Mouse (Mus musculus) gastrocnemius, adult 8-10 months (tissue): ENCODE measurements around the gene Cop1. TPM values are rescaled to one million over a fixed set of nuclear protein-coding genes. Genes with fewer than 3 reads are reported as not detected.
A peak's percentile ranks its signal among the peaks of the same experiment; 100 is the strongest.

Experiments
- DNase-seq, 2 experiments: peaks; one replicate each; pipeline ENCODE4 v3.0.0; 2022; ENCODE audit warnings: low spot score in 2 of 2
- total RNA-seq, 4 experiments: library from RNA; stranded (reverse); gene quantifications; 2 replicates each; pipeline ENCODE4 v1.2.4; 2022

Cop1 gene
- total RNA-seq, result 100 to 1,000 TPM; 128 to 158 (median 140) TPM

DNA sequence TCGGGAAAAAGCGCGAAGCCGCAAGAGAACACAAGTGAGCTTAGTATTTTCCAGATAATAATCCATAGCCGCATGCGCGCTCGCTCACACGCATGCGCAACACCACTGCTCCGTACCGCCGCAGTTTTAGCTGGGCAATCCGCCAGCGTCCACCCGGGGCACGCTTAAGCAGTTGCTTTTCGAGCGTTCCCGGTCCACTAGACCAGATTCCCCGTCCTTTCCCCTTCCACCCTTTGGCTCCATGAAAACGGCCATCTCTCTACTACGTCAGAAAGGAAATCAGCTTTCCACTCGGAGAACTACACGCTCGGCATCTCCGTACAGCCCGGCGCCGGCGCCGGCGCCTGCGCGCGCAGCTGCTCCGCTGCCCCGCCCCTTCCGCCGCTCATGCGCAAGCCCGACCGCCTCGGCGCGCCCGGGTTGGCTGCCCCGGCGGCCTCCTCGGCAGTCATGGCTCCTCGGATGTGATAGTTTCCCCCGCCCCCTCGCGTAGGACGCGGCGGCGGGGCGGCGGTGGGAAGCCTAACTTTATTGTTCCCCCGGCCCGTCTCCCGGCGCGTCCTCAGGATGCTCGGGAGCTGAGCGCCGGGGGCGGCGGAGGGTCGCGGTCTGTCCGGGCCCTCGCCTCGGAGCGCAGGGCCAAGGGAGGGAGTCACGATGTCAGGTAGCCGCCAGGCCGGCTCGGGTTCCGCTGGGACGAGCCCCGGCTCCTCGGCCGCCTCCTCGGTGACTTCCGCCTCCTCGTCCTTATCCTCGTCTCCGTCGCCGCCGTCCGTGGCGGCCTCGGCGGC is at the start of gene Cop1:
Cop1 (plus strand) TSS at position 540 of the 791 bp plus-strand sequence.
- DNase-seq, result peak; percentile 81 to 87

DNA sequence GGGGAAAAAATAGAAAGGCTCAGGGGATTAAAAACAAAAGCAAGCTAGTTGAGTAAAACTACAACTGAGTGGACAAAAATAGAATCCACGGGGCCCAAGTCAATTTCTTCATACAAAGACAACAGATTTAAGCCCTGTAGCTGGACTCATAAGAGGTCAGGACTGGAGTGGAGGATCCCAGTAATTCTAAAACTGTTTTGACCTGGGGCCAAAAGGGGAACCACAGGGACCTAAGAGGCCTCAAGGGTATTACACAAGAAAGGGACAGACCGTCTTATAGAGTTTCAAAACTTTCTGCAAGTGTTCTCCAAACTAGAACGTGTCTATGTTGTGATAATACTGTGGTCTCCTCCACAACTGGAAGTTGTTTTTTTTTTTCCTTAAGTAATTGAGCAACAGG is 45.4 kb upstream of the Cop1 start:
- DNase-seq, result peak; percentile 8 to 9

DNA sequence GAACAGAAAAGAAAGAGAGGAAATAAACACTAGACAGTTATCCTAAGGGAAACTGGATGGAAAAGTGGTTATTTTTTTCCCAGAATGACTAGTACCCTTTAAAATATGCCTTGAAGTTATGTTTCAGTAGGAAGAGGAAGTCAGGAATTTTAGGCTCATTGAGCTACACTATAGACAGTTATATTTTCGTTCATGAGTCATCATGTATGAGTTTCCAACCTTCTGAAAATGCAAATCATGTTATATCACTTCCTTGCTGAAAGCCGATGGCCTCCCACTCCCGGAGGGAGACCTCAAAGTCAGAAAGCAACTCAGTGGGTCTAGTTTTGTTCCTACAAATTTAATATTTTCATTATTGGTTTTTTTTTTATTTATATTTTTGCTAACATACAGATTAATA is 33.5 kb upstream of the Cop1 start:
- DNase-seq, result no peak

DNA sequence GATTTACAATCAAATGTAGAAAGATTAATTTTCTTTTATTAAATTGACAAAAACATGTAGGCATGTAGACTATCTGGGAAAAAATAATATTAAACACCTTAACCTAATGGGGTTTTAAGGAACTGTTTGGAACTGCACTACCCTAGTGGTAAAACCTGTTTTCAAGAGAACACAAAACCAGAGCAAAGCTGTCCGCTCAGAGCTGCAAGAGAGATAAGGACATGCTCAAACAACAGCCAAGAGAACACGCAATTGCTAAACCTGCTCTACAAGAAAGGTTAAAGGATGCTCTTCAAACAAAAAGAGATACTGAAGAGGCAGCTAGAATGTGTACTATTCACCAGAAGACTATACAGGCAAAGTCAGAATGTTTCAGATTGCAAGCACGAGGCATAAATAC is 32.5 kb upstream of the Cop1 start:
- DNase-seq, result no peak

DNA sequence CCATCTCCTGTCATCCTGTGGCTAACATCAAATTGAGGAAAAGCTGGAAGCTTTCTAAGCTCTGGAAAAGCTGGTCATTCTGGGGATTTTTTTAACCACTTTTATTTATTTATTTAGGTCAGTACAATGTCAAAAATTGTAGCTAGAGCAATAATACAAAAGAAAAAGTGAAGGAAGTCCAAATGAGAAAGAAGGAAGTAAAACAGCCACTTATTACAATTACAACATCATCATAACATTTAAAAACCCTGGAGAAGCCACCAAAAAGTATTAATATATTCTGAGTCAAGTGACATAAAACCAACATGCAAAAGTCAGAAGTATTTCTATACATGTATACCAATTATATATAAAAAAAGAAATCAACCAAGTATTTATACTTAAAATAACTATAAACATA is 30.9 kb upstream of the Cop1 start:
- DNase-seq, result no peak

DNA sequence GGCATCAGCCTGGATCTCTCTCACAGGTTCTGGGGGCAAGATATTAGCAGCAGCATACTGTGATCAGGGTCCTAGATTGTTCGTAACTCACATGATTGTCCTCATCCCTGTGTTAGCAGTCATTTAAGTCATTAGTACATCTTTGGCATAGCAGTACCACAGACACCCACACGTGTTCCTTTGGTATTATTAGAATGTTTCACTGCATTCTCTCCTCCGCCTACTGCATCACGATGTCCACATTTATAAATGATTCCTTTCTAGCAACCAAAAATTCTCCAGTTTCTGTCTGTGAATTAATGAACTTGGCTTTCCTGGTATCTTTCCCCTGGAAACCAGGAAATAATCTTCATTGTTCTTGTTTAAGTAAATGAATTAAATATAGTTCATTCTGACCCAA is 20.4 kb upstream of the Cop1 start:
- no peak for DNase-seq

DNA sequence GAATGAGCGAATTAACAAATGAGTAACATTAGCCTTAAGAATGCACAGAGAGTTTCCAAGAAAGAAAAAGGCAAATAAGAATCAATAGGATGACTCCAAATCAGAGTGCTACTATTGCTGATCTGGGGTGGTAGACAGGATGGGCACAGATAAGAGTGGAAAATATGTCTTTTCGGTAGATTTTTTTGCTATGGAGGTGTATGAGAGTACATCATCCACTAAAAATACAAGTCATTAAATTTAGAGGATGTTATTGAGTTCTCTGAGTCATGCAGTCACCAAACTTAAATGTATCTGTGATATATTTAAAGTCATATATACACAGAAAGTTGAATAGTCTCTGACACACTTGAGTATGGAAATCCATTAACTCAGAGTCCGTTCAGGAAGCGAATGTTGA is 14.7 kb upstream of the Cop1 start:
- no peak for DNase-seq

DNA sequence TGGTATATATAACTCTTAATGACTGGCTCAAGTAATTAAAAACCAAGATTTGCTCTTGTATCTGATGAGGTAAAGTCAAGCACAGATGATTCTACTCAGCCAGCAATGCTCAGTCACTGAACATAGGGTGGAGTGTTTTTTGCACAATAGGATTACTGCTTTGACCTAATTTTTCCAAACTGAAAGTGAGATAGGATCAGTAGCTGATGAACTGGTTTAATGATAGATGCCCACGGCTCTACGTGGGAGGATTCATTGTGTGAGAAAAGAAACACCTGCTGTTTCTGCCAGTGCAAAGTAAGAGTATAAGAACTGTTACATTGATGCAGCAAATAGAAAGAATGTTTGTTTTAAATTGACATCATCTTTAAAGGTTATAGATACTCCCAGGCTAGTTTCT is 10.1 kb upstream of the Cop1 start:
- DNase-seq, result no peak

DNA sequence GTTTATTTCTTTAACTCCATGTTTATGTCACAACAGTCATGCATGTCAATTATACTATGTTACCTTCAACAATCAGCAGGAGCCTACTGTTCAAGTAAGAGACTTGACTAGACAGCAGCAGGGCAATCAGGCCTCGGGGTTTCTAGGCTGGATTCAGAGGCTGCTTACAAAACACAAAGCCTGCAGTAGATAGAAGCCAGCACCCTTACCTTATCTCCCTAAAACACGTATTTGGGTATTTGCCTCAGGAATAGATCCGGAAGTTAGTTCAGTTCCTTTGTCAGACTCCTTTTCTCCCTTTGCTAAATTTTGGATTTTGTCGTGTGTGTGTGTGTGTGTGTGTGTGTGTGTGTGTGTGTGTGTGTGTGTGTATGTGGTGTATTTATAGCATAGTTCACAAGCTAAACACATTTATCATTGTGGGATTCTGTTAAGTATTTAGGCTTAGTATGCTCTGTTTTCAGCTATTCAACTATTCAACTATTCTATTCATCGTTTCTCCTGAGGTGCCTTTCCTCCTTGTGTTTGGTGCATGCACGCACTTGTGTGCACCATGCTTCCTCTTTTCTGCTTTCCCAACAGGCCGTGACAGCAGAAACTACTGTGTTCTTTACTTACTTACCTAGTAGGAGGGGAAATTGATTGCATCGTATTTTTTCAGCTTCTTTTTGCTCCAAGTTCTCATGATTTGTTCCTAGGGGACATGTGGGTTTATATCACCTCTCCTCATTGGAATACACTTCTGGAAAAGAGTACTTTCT is 6.9 kb upstream of the Cop1 start:
- no peak for DNase-seq

DNA sequence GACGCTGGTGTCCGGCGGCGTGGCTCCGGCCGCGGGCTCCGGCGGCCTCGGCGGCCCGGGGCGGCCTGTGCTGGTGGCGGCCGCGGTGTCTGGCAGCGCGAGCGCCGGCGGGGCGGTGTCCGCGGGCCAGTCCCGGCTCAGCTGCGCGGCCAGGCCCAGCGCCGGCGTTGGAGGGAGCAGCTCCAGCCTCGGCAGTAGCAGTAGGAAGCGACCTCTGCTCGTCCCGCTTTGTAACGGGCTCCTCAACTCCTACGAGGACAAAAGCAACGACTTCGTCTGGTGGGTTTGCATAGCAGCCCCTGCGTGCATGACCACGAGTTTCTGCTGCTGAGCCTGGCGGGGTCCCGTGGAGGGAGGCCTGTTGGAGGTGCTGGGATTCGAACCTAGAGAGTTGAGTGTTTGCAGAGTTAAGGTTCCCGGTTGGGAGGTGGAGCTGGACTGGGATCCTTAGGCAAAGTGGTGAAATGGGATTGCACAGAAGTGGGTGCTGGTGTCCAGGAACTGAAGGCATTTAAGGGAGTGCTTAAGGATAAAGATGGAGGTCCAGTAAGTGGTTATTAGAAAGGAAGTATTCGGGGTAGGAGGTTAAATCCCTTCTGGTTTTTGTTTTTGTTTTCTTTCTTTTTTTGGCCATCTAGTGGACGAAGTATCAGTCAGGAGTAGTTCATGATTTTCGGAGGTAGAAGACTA is 597 bp downstream of the Cop1 start:
- peak in 1 of 2 experiments; percentile 9 for DNase-seq

DNA sequence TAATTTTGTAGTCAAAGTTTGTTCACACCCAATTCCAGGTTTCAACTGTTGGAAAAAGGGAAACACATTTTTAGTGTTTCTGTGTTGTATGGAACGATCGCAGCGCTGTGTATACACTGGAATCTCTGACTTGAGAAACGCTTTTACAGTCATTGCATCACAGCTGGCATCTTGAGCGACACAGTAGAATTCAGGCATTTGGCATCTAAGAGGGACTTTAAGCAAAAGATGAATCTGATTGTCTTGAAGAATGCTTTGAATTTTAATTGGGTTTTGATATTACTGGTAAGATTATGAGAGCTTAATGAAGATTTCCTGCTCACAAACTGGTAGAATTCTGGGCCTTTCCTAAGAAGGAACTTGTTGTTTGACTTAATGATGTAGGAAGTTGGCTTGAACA is 1.3 kb downstream of the Cop1 start:
- no peak for DNase-seq

DNA sequence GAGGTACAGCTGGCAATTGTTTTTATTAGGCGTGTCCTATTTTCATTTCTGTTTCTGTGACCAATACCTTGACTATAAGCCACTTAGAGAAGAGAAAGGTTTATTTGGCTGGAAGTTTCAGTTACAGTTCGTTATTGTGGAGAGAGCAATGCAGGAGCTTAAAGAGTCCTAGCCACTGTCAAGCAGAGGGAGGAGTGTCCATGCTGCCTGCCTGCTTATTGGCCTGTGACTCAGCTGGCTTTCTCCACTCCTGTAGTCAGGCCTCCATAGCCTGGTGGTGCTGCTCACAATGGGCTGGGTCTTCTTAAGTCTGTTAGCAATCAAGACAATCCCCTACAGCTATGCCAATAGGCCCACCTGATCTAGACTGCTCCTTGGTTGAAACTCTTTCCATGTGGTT is 2.4 kb downstream of the Cop1 start:
- DNase-seq, result no peak

DNA sequence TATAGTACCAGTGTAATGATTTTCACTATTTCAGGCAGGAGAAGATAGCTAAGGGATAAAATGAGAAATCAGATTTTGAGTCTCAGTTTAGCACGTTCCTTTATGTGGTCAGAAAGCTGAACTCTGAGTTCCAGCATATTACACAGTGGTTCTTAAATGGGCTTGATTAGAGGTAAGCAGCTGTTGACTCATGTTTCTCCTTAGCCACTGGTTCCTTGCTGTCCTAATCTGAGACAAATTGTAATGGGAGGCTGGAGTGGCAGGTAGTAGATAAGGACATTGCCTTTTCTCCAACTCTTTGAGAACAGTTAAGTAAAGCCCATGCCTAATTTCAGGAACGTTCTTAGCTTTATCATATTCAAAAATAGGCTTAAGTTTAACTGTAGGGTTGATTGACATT is 3.6 kb downstream of the Cop1 start:
- no peak for DNase-seq

DNA sequence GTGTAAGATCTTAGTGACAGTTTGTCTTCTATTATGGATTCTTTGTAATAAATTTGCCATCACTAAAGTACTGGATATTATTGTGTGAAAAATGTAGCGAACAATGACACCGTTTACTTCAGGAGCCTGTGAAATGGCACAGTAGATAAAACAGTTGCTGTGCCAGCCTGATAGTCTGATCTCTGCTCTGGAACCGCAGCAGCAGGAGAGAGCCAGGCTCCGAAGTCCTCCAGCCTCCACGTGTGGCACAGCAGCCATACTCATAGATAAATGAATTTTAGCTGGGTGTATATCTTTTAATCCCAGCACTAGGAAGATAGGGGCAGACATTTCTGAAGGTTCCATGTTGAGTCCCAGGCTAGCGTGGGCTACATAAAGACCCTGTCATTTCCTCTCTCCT is 6.0 kb downstream of the Cop1 start:
- no peak for DNase-seq

DNA sequence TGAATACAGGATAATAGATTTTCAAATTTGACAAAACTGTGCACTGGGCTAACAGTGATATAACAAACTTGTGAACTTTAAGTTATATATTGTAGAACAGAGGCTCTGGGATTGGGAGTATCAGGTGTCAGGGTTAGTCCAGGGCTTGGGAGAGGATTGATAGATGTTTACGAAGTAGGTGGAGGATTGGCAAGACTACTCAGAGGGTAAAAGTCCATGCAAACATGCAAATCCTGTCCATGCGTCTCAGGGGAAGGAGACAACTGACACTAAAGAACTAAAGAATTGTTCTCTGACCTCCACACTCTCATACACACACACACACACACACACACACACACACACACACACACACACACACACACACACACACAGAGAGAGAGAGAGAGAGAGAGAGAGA is 18.2 kb downstream of the Cop1 start:
- DNase-seq, result no peak

DNA sequence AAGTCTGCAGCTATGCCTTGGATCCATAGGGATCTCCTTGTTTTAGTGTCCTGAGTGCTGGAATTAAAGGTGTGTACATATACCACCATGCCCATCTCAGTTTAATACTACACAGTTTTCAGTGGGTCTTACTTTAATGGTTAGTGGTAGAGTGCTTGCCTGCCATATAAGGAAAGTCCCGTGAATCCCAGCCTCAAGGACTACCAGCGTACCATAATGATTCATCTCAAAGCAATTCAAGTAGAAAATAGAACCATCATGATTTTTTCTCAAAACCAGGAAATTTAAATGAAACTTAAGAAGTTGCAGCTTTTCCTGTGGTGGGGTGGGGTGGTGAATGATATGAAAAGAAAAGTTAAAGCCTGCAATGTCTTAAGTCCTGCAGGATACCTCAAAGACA is 21.0 kb downstream of the Cop1 start:
- DNase-seq, result no peak

DNA sequence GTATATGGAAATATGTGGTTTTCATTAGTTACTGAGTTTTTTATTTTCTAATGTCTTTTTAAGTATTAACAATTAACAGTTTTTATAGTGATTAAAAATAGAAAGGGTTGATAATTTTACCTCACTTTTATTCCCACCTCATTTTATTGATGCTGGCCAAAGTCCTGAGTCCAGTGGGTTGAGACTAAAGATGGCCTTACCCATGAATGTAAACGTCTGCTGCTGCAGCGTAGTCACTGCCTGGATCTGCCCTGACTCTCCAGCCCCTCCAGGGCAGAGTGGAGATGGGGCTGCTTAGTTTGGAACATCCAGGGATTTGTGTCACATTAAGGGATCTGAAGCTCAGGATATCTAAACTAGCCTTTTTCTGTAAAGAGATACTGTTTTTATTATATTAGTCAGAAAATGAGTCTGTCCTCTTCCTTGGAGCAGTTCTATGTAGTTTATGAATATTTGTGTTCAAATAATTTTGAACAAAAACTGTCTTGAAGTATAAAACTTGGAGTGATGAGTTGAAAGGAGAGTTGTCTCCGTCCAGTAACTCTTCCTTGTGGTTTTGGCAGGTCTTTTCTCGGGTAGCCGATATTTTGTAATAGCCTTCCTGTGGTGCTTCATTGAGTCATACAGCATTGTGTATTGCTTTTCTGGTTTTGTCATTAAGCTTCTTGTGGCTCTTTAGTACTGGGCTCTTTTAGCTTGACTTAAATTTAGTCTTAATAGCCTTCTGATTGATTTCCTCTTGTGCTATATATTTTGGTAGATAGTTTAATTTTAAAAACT is 23.0 kb downstream of the Cop1 start:
- DNase-seq, result no peak

DNA sequence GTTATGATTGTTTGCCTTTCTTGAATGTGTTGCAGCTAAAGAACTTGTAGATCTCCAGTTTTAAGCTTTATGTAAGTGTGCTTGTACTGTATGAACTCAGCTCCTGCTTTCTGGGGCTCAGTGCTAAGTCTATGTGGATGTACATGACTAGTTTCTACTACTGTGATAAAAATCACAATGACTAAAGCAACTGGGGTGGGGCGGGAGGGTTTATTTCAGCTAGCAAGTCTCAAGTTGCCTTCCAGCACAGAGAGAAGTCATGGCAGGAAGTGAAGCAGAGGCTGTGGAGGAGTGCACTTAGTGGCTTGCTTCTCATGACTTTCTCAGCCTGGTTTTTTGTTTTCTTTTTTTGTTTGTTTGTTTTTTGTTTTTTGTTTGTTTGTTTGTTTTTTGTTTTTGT is 24.4 kb downstream of the Cop1 start:
- no peak for DNase-seq

DNA sequence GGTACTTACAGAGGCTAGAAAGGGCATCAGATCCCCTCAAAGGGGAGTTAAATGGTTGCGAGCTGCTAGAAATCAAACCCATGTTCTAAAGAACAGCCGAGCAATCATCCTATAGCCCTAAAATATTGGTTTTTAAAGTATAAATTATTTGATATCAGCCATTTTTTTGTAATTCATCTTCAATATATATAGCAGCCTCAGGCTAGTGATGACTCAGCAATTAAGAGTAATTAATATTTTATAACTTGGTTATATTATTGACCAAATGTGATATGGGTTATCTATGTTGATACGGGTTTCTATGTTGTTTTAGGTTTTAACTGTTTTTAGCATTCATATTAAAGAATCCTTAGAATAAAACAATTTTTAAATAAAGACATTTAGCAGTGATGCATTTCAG is 31.7 kb downstream of the Cop1 start:
- no peak for DNase-seq

DNA sequence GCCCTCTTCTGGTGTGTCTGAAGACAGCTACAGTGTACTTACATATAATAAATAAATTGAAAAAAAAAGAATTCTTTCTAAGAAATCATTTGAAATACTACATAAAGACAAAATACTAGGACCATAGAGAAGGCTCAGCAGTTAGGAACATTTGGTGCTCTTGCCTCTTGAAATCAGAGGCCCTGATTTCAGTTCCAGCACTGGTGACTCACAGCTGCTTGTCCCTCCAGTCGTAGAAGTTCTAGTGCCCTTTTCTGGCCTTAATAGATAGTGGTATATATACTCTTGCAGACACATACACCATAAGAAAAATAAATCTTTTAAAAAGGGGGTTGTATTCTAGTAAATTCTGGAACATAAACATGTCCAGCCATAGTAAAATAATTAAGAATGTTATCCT is 48.0 kb downstream of the Cop1 start:
- no peak for DNase-seq

DNA sequence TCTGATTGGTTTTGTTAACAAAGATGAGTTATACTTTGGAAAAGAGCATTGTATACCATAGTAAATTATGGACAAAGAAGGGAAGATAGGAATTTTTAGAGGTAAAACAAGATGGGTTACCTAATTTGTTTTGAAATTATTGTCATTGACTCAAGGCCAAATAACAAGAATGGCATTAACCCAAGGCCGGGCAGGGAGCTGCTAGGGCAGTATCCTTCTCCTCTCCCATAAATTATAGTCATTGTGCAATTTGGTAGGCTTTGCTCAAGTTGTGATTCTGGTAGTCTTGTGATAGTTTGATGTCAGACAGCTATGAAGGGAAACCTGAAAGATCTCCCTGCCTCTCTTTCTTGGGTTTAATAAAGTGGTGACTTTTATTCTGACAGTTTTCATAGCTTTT is 49.7 kb downstream of the Cop1 start:
- DNase-seq, result no peak

DNA sequence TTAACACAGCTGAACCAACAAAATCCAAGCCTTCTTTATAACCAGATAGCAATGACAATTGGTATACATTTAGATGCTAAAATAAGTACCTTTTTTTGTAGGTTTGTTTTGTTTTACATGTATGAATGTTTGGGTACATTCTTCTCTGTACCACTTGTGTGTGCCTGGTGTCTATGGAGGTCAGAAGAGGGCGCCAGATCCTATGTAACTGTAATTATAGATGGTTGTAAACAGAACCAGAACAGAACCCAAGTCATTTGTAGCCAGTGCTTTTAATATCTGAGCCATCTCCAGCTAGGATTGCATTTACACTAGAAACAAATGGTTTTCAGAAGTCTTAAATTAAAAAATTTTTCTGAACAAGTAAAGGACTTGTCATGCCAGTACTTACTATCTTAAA is 54.7 kb downstream of the Cop1 start:
- no peak for DNase-seq
